Mouse (Mus musculus) embryo, embryonic 9.5 days (tissue): Measurements from ENCODE around the gene Fam193a.

Source experiments
- DNase-seq: peaks from one replicate; pipeline ENCODE4 v3.0.0-alpha.2; 2017; ENCODE audit errors: extremely low spot score

Fam193a gene

DNA sequence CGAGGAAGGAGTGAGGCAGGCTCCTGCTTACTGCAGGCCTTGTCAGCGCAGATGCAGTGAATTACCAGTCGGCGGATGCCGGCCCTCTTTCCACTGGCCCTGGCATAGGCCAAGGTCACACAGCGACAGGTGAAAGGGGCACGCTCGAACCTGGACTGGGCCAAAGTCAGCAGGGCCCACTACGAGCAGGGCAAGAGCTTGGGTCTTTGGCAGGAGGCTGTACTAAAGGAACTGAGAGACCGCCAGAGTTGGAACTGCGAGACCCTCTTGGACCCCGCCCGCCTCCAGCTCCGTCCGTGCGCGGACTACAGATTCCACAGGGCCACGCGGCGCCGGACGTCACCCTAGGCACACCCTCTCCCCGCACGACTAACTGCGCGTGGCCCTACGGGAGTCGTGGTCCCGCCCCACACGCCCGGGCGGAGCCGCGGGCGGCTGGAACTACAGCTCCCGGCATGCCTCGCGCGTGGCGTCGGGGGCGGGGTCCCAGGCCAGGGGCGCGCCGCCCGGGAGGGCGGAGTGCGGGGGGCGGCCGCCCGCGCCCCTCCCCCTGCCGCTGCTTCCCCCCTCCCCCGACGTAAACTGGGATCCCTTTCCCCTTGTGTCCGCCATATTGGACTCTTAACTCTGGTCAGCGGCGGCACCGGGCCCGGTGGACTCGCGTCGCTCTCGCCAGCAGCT lies at the start of gene Fam193a:
Gene Fam193a (plus strand): TSS at position 593 of the 681 bp plus-strand sequence.
- DNase-seq: peak; percentile 95

DNA sequence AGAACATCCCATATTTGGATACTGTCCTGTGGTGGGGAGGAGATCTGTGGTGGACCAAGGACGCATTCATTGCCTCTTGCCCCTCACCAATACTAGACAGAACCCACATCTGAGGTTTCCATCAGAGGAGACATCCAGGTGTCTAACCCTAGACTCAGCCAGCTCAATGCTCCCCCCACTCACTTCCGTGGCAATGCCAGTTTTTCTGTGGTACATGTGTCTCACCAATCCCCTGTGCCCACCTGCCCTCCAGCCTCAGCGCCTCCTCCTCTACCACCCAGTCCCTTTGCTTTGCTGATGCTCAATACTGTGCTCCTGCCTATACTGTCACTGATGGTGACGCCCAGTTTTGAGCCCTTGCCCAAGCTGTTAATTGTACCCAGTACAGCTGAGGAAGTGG lies 48.5 kb upstream of the Fam193a start:
- DNase-seq: no peak

DNA sequence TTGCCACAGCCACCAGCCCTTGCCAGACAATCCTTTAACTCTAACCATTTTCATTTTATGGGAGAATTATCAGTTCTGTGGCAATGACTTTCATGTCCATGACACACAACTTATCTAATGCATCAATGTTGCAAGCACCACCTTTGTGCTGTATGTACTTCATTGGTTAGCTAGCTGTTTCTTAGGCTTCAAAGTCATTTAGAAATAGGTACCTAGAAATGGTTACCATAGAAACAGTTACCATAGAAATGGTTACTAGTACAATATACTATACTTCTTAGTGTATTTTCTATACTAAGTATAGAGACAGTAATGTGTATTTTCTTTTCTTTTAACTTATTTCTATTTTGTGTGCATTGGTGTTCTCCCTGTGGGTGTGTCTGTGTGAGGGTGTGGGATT lies 44.4 kb upstream of the Fam193a start:
- no peak for DNase-seq

DNA sequence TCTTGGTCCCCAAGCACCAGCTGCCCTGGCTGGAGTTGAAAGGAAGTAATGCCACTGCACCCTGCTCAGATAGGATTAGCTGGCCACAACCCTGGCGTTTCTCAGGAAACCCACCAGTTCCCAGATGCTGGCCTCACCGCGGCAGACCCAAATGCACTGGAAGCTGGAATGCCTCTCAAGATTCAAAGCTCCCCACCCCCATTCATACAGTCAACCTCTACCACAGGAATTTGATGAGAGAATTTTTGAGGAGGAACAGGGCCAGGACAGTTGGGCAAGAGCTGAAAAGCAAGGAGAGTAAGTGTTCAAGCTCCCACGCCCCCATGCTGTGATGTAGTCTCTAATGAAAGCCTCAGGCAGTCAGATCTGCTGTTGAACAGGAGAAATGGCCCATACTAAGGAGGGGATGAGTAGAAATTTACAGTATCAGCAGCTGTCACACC lies 43.5 kb upstream of the Fam193a start:
- peak; percentile 24 for DNase-seq

DNA sequence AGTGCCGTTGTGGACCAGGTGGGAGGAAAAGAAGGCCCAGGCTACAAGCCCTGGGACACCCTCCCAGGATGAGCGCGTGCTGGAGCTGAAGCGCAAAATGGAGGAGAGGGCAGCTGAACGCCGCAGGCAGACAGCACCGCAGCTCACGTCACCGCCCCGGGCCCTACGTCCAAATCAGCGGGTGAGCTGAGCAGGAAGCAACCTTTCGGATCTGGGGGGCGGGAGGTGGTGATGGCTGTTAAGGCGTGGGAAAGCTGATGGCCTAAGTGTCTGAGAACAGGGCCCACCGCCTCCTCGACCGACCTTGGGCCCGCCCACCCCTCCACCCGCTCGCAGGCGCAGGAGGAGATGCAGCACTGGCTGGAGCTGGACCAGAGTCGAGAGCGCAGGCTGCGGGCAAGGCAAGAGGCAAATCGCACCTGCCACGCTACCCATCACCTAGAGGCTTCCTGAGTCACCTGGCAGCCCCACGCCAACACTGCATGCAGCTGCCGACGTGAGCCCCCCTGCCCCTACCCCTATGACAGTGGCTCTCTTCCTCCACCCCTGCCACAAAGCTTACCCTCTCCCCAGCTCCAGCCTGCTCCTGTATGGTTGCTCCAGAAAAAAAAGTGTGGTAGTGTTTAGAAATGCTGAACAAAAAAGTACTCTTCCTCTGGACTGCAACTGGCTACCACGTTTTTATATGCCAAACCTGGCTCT lies 42.7 kb upstream of the Fam193a start:
- peak; percentile 56 for DNase-seq

DNA sequence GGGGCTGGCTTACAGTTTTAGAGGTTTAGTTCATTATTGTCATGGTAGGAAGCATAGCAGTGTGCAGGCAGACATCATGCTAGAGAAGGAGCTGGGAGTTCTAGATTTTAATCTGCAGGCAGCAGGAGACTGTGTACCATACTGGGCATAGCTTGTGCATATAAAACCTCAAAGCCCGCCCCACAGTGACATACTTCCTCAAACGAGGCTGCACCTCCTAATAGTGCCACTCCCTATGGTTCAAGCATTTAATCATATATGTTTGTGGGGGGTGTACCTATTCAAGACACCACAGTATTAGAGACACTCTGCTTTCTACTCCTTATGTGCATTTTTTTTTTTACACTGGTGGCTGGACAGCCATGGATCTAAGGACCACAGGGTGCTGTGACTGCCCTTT lies 39.6 kb upstream of the Fam193a start:
- no peak for DNase-seq

DNA sequence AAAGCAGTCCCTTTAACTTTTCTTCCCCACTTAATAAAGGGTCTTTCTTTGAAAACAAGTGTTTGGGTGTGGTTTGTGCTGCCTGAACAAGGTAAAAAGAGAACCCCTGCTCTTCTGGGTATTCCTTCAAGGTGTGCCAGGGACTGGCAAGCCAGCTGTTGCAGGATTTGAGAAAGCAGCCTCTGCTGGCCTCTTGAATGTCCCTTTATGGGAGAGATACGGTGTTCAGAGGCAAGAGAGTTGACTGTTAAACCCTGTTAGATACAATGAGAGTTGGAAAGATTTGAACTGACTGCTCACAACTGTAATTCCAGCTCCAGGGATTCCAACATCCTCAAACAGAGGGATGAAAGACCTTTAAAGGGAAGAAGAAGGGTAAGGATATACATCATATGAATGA lies 35.7 kb upstream of the Fam193a start:
- DNase-seq: no peak

DNA sequence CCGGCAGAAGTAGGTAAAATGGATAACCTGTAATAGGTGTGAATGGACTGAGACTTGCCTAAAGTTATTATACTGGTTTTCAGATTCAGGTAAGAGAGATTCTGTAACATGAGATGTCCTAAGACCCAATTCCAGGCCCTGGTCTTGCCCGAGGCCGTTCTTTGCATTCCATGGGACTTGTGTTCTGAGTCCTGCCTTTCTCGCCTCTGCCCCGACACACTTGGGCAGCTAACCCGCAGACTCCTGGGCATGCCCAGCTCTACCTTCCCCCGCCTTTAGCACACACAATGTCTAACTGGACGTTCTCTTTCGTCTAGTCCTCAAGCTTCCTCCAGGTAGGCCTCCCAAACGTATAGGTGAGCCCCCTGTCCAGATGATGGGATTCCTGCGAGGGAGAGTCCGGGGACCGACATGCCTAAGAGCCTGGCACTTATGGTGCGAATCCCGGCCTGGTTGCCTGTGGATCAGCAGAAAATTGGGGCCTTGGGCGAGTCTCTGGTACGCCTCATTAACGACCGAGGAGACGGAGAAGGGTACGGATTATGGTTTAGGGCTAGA lies 34.1 kb upstream of the Fam193a start:
- no peak for DNase-seq

DNA sequence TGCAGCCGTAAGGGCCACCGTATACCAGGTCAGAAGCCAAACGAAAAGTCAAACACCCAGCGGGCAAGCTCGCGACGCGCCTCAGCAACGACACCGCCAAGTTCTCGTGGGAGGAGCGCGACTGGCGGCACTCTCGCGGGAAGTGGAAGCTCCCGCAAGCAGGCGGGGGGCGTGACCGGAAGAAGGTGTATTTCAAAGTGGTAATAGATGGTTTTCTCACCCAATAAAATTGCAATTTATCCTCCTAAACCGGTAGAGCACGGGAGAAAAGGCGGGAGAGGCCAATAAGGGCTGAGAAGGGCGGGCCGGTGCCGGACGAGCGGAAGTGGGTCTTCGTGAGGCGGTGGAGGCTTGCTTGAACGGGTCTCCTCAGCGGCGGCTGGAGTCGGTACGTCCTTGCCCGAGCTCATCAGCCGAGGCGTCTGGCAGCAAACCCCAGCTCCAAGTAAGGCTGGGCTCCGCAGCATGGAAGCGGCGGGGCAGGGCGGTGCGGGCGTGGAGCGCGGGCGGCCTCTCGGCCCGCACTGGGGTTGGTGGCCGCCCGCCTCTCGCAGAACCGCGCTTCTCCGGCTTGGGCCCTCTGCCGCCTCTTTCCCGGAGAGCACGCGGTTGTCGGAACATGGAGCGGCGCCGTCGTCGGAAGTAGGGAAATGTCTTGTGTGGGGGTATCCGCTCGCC lies 33.5 kb upstream of the Fam193a start, which contains the start of gene Rnf4:
Gene Rnf4 (plus strand): TSS at position 193 of the 678 bp plus-strand sequence.
- DNase-seq: peak; percentile 97

DNA sequence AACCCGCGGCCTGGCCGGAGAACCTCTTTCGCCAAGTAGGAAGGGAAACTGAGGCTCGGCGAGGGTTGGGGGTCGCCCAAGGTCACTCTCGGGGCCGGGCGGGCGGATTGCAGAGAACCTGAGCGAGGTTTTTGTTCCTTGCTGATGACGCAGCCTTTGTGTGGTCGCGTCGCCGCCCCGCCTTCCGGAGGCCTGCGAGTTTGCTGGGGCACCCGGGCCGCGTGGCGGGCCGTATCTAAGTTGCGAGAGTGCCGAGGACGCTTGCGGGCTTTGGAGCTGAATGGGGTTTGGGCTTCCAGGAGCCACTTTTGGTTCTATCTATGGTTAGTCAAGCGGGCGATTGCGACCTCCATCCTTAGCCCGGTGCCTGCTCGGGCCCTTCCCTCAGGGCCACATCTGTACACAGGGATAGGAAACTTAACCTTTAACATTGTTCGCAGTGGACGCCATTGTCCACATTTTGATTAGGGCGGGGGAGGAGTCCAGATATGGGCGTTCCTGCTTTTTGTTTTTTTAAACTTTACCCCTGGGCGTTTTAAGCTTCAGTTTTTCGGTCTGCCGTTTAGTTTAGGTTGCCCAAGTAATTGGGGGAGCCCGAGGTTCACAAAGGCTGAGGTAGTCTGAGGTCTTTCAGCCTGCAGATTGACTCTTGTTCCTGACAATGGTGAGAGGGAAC lies 32.8 kb upstream of the Fam193a start:
- peak; percentile 79 for DNase-seq

DNA sequence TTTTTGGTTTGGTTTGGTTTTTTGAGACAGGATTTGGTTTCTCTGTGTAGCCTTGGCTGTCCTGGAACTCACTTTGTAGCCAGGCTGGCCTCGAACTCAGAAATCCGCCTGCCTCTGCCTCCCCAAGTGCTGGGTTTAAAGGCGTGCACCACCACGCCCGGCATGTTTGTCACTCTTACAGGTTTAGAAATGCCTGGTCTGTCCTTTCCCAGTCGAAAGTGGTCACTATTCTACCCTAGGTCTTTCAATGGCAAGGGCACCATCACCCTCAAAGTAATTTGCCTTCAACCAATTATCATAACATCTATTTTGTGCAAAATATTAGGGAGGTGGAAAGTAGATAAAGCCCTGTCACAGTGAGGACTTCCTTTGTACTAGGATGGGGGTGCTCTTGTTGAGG lies 29.5 kb upstream of the Fam193a start:
- DNase-seq: no peak

DNA sequence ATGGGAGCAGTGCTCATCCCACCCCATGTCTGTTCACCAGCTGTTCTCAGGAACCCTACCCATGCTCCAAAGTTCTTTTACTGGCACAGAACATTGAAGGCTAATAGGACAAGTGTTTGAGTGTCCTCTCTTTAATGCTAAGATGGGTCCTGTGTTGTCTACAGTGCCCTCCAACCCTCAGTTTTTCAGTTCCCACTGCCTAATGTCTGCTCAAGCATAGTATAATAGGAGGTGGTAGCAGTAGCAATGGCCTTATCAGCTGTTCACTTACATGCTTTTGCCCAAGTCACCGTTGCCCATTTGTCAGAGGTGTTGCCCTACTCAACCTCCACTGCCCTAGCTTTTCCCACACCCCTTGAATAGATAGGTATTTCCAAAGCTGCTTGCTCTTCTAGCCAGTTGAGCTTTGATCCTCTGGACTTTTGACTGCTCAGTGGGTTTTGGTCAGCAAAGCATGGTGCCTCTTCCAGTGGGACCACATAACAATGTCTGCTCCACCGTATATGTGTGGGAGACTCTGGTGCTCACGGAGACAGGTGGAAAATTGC lies 17.6 kb upstream of the Fam193a start:
- no peak for DNase-seq

DNA sequence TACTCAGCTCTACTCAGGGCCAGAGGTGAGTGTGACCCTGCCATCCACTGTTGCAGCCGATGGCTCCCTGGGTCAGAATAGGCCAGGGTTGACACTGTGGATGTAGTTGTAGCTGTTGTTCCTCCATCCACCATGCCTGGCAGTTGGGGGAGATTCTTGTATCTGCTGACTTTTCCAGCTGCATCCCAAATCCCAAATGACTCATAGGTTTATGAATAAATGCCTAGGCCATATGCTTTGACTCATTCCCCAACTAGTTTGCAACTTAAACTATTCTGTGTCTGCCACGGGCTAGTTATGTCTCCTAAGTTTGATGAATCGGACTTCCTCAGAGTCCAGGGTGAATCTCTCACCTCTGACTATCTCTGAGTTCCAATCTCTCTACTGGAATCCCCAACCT lies 9.5 kb upstream of the Fam193a start:
- DNase-seq: no peak

DNA sequence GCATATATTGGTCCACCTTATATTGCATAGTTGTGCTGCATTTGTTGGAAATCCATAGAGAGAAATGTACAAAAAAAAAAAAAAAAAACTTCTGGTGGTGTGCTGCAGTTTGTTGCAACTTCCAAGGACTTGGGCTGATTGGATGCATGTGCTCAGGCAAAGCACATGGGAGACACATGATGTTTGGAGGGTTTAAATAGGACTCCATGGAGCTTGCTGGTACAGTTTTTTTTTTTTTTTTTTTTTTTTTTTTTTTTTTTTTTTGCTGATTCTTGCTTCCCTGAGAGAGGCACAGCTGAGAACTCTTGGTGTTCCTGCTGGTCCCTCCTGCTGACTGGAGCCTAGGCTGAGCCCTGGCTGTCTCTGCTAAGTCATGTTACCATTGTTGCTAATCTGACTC lies 6.6 kb upstream of the Fam193a start:
- no peak for DNase-seq

DNA sequence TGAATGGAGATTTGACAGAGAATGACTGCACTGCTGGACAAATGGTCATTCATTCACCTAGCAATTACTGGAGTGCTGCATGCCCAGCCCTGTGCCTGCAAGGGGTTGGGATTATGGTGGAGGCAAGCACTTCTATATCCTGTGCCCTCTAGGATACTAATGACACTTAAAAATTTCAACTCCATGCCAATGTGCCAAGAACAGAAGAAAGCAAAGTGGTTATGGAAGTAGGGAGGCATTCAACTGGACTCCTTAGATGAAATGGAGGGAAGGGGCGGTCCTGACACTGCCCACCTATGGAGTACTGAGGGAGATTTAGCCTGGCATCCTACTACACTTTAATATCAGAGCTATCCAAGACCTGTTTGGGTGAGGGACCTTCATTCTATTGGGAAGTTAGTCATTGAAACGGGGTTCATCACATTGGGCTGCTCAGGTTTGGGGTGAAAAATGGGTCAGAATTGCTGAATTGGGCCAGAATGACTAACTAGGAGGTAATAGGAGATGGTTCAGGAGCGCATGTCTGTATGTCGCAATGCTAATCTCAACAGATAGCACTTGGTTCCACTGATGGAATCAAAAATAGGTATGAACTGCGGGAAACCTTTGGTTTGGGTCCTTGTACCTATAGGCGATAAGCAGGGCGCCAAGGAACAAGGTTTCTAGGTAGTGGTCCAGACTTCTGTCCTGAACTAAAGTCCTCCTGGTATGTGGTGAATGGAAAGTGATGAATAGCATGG lies 1.0 kb upstream of the Fam193a start:
- no peak for DNase-seq

DNA sequence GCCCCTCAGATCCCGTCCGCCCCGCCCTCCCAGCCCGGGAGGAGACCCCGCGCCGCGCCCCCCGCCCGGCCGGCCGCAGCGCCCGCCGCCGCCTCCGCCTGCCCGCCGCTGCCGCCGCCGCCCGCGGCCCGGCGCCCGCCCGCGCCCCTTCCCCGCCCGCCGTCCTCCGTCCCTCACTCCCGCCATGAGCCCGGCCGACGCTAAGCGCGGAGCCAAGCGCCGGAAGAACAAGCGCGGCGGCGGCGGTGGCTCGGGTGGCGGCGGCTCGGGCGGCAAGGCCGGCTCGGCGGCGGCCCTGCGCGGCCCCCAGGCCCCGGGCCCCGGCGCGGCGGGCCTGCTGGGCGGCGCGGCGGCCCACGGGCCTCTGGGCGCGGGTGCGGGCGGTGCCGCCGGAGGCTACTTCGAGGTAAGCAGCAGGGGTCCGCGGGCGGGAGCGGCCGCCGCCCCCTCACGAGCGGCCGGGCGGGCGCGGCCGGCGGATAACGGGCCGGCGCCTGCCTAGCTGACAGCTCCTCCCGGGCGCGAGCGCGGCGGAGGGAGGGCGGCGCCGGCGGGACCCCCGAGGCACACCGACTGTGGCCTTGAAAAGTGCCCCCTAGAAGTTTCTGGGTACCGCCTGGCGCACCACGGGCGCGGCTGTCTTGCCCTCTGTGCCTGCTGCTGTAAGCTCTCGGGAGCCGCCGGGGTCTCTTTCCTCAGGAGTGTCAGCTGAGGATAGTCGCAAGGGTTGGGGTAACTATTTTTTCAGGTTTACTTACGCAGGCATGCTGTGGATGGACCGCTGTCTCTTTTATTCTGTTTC lies 490 bp downstream of the Fam193a start:
- peak; percentile 41 for DNase-seq

DNA sequence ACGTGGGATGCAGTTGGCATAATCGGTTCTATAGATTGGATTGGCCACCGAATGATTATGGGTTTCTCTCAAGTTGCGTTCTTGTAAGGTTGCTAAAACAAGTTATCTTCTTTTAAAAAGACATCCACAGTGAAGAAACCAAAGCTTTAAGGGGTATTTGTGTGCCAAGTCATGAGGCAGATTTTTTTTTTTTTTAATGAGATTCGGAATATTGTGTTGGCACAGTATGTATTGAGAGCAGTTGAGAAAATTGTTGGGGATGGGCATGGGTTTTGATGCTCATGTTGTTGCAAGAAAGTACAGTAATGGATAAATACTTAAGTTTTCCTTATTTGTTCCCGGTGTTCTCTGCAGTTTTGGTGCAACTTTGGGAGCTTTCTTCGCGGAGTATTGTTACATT lies 1.1 kb downstream of the Fam193a start:
- DNase-seq: no peak

DNA sequence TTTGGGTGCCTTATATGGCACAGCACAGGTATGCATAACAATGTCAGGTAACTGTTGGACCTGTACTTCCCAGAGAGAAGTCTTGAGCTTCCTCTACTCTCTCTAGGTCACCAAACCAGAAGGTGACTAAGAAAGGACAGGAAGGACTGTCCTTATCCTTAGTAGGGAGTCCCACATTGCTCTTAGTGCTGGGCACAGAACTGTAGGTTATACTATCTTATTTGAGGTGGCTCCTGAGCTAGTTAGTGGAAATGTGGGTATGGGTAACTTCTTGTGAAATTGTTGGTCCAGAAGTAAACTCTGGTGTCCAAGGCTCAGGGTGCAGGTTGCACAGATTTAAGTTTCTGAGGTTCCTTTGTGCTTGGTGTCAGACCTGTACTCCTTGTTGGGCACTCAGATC lies 2.4 kb downstream of the Fam193a start:
- no peak for DNase-seq

DNA sequence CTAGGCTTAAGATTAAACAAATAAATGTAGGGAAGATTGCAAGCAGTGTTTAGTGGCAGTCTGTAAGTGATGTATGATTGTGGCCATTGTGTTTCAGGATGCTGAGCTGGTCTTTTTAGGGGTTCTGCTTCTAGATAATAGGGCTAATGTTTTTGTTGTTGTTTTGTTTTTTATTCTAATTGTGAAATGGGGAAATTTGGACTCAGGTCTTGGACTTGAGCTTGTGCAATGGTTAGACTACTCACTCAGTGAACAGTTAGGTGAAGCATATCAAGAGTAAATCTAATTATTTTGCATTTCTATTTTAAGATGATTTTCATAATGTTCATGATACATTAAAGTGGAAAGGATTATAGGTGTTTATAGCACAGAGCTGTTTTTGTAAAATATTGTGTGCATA lies 2.8 kb downstream of the Fam193a start:
- DNase-seq: no peak

DNA sequence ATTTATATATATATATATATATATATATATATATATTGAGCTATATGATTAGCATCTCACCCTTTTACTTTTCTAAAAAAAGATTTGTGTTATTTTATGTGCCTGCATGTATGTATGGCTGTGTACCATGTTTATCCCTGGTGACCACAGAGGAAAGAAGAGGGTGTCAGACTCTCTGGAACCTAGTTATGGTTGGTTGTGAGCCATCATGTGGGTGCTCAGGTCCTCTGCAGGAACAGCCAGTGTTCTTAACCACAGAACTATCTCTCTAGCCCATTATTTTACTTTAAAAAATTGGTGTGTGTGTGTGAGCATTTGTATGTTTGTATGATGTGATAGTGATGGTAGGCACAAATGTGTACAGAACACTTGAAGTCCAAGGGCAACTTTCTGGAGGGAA lies 9.1 kb downstream of the Fam193a start:
- DNase-seq: no peak
